Mouse (Mus musculus): ENCODE results near the gene Gm45234. TPM values are rescaled to one million over a fixed set of nuclear protein-coding genes. Genes with fewer than 3 reads are reported as not detected.

The Gm45234 gene
- polyA plus RNA-seq, 1 experiment from 2014 or later, result not detected

GRCm38 (mm10) chr6:124694166-124694955 is 61.5 kb downstream of the Gm45234 start:
- no peak for TF ChIP-seq CTCF (IDR thresholded peaks at IDR 0.05; ENCODE audit: low read depth)
- ATAC-seq (ENCODE audit: insufficient read depth), result peak; percentile 81
- peak overlapping the region; percentile 78 for H3K27ac ChIP-seq (ENCODE audit: low read depth)
- no peaks in the 10 kb centered on the region for H3K9me3 ChIP-seq (ENCODE audit: low read depth, low read length)
- 0 out of 2 replicates have a peak overlapping the region, but pooled peaks have one; percentile 29 for H3K9ac ChIP-seq
- H3K4me3 ChIP-seq (ENCODE audit: low read depth, low read length), result no peak overlapping the region
- WGBS, result 67% methylated on average over 15 of the region's 15 CpGs
- H3K36me3 ChIP-seq (ENCODE audit: insufficient read depth), result no peaks in the 10 kb centered on the region; the same call in 1 of the 2 replicates
- H3K4me1 ChIP-seq (ENCODE audit: insufficient read depth), result peaks cover 15% of the 10 kb centered on the region
- peak; percentile 66 for DNase-seq
- 0 out of 2 replicates have a peak overlapping the region, but pooled peaks have one; percentile 15 for H3K4me2 ChIP-seq
- no peaks in the 10 kb centered on the region for H3K27me3 ChIP-seq (ENCODE audit: insufficient read depth, low read length)

GRCm38 (mm10) chr6:124693243-124693981 is 62.4 kb downstream of the Gm45234 start:
- DNase-seq (no peak), ATAC-seq (ENCODE audit: insufficient read depth) (no peak)
- no peaks in the 10 kb centered on the region; the same call in 1 of the 2 replicates for H3K36me3 ChIP-seq (ENCODE audit: insufficient read depth)
- peak overlapping the region; percentile 78 for H3K27ac ChIP-seq (ENCODE audit: low read depth)
- H3K9me3 ChIP-seq (ENCODE audit: low read depth, low read length), result no peaks in the 10 kb centered on the region
- TF ChIP-seq CTCF (IDR thresholded peaks at IDR 0.05; ENCODE audit: low read depth), result no peak
- H3K4me3 ChIP-seq (ENCODE audit: low read depth, low read length), result no peak overlapping the region
- no peaks in the 10 kb centered on the region for H3K27me3 ChIP-seq (ENCODE audit: insufficient read depth, low read length)
- peaks cover 15% of the 10 kb centered on the region for H3K4me1 ChIP-seq (ENCODE audit: insufficient read depth)
- no peak overlapping the region for H3K4me2 ChIP-seq
- WGBS, result 55% methylated on average over 15 of the region's 15 CpGs
- H3K9ac ChIP-seq, result no peak overlapping the region

- no peak overlapping the region for H3K4me3 ChIP-seq (ENCODE audit: low read depth, low read length)
- H3K27me3 ChIP-seq (ENCODE audit: insufficient read depth, low read length), result no peaks in the 10 kb centered on the region
- no peak overlapping the region for H3K9ac ChIP-seq
- H3K27ac ChIP-seq (ENCODE audit: low read depth), result no peak overlapping the region
- ATAC-seq (ENCODE audit: insufficient read depth) (no peak), DNase-seq (no peak)
- WGBS, result 90% methylated on average over 3 of the region's 3 CpGs
- peaks cover 15% of the 10 kb centered on the region for H3K4me1 ChIP-seq (ENCODE audit: insufficient read depth)
- H3K4me2 ChIP-seq, result no peak overlapping the region
- no peaks in the 10 kb centered on the region for H3K9me3 ChIP-seq (ENCODE audit: low read depth, low read length)
- no peak for TF ChIP-seq CTCF (IDR thresholded peaks at IDR 0.05; ENCODE audit: low read depth)
- H3K36me3 ChIP-seq (ENCODE audit: insufficient read depth), result no peaks in the 10 kb centered on the region
Measured at GRCm38 (mm10) chr6:124690517-124690916, 65.3 kb downstream of the Gm45234 start.

MicroRNAs within 50 kb of the gene (microRNA counts, 519-probe panel; counts per million panel counts)
- microRNA mmu-miR-141 (3,107 counts per million, percentile 60 among the panel's probes with 10 or more counts), microRNA mmu-miR-200c (4,303 counts per million, percentile 88 among the panel's probes with 10 or more counts)

Small RNA genes lying within 50 kb of the gene (microRNA-seq; reads per million reads assigned to microRNA genes)
- 1,903 reads per million, percentile 79 among the genes with 10 or more reads in this experiment for gene Mir141 (ENCODE audit: borderline number of aligned reads)
- 12,426 reads per million, percentile 95 among the genes with 10 or more reads in this experiment for gene Mir200c (ENCODE audit: borderline number of aligned reads)

Other genes starting within 250 kb of the Gm45234 start
- 1.9 TPM in 2 replicates for gene C1ra, start 243.6 kb downstream of the Gm45234 start, polyA plus RNA-seq (2014; fragmentation: Nextera tagmentation; extraction: Ambion mirVana)
- 0.64 and 1.2 TPM in 2 replicates for gene C1s1, start 213.7 kb downstream of the Gm45234 start, polyA plus RNA-seq (2014; fragmentation: Nextera tagmentation; extraction: Ambion mirVana)
- gene C1rb, start 185.7 kb downstream of the Gm45234 start, polyA plus RNA-seq (2014; fragmentation: Nextera tagmentation; extraction: Ambion mirVana), result not detected in 2 replicates
- gene C1s2, start 119.9 kb downstream of the Gm45234 start, polyA plus RNA-seq (2014; fragmentation: Nextera tagmentation; extraction: Ambion mirVana), result not detected in 2 replicates
- 50.3 and 53.1 TPM in 2 replicates for gene Lpcat3, start 93.0 kb downstream of the Gm45234 start, polyA plus RNA-seq (2014; fragmentation: Nextera tagmentation; extraction: Ambion mirVana)
- gene Emg1, start 43.8 kb downstream of the Gm45234 start, polyA plus RNA-seq (2014; fragmentation: Nextera tagmentation; extraction: Ambion mirVana), result 214 and 228 TPM in 2 replicates
- 354 and 377 TPM in 2 replicates for gene Phb2, start 43.7 kb downstream of the Gm45234 start, polyA plus RNA-seq (2014; fragmentation: Nextera tagmentation; extraction: Ambion mirVana)
- gene Ptpn6, start 17.3 kb downstream of the Gm45234 start, polyA plus RNA-seq (2014; fragmentation: Nextera tagmentation; extraction: Ambion mirVana), result 12.1 and 12.6 TPM in 2 replicates
- gene Grcc10, start 14.6 kb downstream of the Gm45234 start, polyA plus RNA-seq (2014; fragmentation: Nextera tagmentation; extraction: Ambion mirVana), result 429 and 440 TPM in 2 replicates
- 13.1 and 15.1 TPM in 2 replicates for gene Atn1, start 503 bp upstream of the Gm45234 start, polyA plus RNA-seq (2014; fragmentation: Nextera tagmentation; extraction: Ambion mirVana)
- 2.2 and 4.1 TPM in 2 replicates for gene Eno2, start 13.7 kb upstream of the Gm45234 start, polyA plus RNA-seq (2014; fragmentation: Nextera tagmentation; extraction: Ambion mirVana)
- gene Lrrc23, start 23.7 kb upstream of the Gm45234 start, polyA plus RNA-seq (2014; fragmentation: Nextera tagmentation; extraction: Ambion mirVana), result 0.17 and 0.58 TPM in 2 replicates
- gene Spsb2, start 52.6 kb upstream of the Gm45234 start, polyA plus RNA-seq (2014; fragmentation: Nextera tagmentation; extraction: Ambion mirVana), result 6.8 and 6.9 TPM in 2 replicates
- gene Tpi1, start 58.3 kb upstream of the Gm45234 start, polyA plus RNA-seq (2014; fragmentation: Nextera tagmentation; extraction: Ambion mirVana), result 701 and 718 TPM in 2 replicates
- 143 TPM in 2 replicates for gene Usp5, start 73.5 kb upstream of the Gm45234 start, polyA plus RNA-seq (2014; fragmentation: Nextera tagmentation; extraction: Ambion mirVana)
- gene Cdca3, start 73.5 kb upstream of the Gm45234 start, polyA plus RNA-seq (2014; fragmentation: Nextera tagmentation; extraction: Ambion mirVana), result 204 and 206 TPM in 2 replicates
- 0.24 and 0.68 TPM in 2 replicates for gene Gnb3, start 84.3 kb upstream of the Gm45234 start, polyA plus RNA-seq (2014; fragmentation: Nextera tagmentation; extraction: Ambion mirVana)
- 29.5 and 34.3 TPM in 2 replicates for gene P3h3, start 101.7 kb upstream of the Gm45234 start, polyA plus RNA-seq (2014; fragmentation: Nextera tagmentation; extraction: Ambion mirVana)
- 0.08 and 0.30 TPM in 2 replicates for gene Gpr162, start 108.0 kb upstream of the Gm45234 start, polyA plus RNA-seq (2014; fragmentation: Nextera tagmentation; extraction: Ambion mirVana)
- gene Cd4, start 132.2 kb upstream of the Gm45234 start, polyA plus RNA-seq (2014; fragmentation: Nextera tagmentation; extraction: Ambion mirVana), result 0.11 TPM in 1 of 2 replicates, not detected in the other
- gene Lag3, start 155.7 kb upstream of the Gm45234 start, polyA plus RNA-seq (2014; fragmentation: Nextera tagmentation; extraction: Ambion mirVana), result 1.4 and 2.2 TPM in 2 replicates
- gene Ptms, start 164.1 kb upstream of the Gm45234 start, polyA plus RNA-seq (2014; fragmentation: Nextera tagmentation; extraction: Ambion mirVana), result 377 and 442 TPM in 2 replicates
- gene Mlf2, start 175.4 kb upstream of the Gm45234 start, polyA plus RNA-seq (2014; fragmentation: Nextera tagmentation; extraction: Ambion mirVana), result 390 and 401 TPM in 2 replicates
- gene Cops7a, start 209.5 kb upstream of the Gm45234 start, polyA plus RNA-seq (2014; fragmentation: Nextera tagmentation; extraction: Ambion mirVana), result 147 and 155 TPM in 2 replicates
- gene Pianp, start 240.7 kb upstream of the Gm45234 start, polyA plus RNA-seq (2014; fragmentation: Nextera tagmentation; extraction: Ambion mirVana), result 0.39 and 0.59 TPM in 2 replicates

Measured in lung, embryonic 14.5 days (tissue).